Mouse (Mus musculus) gastrocnemius, adult 2 months (tissue): ENCODE results near the gene Fancf. TPM values are rescaled to one million over a fixed set of nuclear protein-coding genes. Genes with fewer than 3 reads are reported as not detected.

ENCODE experiments used
- DNase-seq: peaks from one replicate; pipeline ENCODE4 v3.0.0; 2022
- H3K27ac ChIP-seq: fragments of 200-600 bp; 2 replicates; pipeline ENCODE4 v1.8.1; 2022; ENCODE audit warnings: mild to moderate bottlenecking
- H3K4me3 ChIP-seq: fragments of 200-600 bp; 2 replicates; pipeline ENCODE4 v1.8.1; 2022; ENCODE audit warnings: mild to moderate bottlenecking, moderate library complexity
- CTCF ChIP-seq: fragments of 200-600 bp; IDR thresholded peaks from 2 replicates; pipeline ENCODE4 v1.8.1; 2022; ENCODE audit warnings: antibody characterized with exemption, mild to moderate bottlenecking, moderate library complexity
- intact Hi-C: fragments of 180-260 bp; cut with DNase I; formaldehyde crosslinking; loops from one replicate; pipeline ENCODE4 v1.15.1; 2025
- total RNA-seq, 2 experiments: library from RNA; stranded (reverse); gene quantifications; 2 replicates each; pipeline ENCODE4 v1.2.3; 2021

Fancf gene
- total RNA-seq, 2 experiments from 2014 or later, result 1.5 TPM

DNA sequence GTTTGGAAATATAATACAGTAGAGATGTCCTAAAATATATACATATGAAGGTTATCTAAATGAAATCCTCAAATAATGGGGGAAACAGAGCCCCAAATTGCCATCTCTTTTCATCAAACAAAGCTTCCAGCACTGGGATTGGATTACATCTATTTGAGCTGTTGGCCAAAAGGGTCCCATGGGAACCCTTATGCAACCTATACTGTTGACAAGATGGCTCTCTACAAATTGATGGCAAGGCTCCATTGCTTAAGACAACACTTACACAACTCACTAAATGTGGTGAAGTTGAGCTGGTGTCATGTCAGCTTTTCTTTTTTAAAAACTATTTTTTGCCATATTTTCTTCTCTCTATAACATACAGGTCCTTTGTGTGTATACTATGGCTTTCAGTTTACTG is 14.2 kb upstream of the Fancf start:
- DNase-seq, result no peak
- Histone ChIP-seq H3K27ac (no peak overlapping the region), H3K4me3 (no peak overlapping the region)
- TF ChIP-seq CTCF, result no peak
- intact Hi-C loops, result no loop called here

DNA sequence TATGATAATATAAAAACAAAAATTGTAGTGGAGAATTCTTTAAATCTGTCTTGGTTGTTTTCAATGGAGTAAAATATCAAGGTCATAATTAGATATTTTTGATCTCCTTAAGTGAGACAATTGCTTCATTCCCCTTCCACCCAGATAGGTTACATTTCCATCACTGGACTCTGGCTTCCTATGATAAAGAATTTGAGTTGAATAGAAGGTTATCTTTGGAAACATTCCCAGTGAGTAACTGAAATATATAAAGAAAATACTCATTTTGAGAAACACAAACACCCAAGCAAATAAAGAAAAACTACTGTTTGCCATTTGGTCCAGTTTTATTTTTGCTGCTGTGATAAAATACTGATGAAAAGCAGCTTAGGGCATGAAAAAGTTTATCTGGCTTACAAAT is 10.5 kb upstream of the Fancf start:
- no peak overlapping the region for H3K4me3 ChIP-seq
- intact Hi-C loops, result no loop called here
- no peak overlapping the region for H3K27ac ChIP-seq
- no peak for TF ChIP-seq CTCF
- no peak for DNase-seq

DNA sequence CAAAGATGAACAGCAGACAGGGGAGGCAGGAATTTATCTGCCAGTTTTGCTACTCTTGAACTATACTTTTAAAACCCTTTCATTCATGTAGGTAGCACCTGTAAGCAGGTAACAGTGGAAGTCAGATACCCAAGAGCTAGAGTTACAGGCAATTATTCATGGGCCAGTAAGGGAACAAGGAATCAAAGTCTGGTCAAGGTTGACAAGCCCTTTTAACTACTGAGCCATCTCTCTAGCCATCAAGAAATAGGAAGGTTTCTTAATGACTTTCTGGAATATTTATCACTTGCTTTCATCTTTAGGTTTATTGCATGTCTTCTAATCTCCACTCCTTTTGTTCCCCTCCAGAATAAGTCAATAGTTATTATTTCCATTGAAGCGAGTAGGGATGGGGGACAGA is 10.0 kb upstream of the Fancf start:
- H3K4me3 ChIP-seq, result no peak overlapping the region
- TF ChIP-seq CTCF, result no peak
- no peak overlapping the region for H3K27ac ChIP-seq
- no peak for DNase-seq
- intact Hi-C loops, result no loop called here

DNA sequence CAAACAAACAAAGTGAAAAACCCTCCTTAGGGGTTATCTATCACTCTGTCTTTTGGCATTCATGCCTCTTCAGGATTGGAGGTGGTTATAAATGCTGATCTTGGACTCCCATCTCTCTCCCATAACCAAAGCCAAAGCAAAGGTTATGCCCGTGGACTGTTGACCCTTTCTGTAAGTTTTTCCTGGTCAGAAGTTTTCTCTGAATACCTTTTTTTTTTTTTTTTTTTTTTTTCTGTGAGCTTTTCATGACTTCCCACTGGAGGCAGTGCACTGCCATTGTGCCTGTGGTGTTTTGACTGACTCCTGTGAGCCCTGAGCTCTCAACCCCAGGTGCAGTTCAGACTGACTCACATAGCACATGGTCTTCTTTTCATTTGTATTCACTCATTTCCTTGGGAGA is 5.9 kb upstream of the Fancf start:
- H3K27ac ChIP-seq, result no peak overlapping the region
- intact Hi-C loops, result no loop called here
- TF ChIP-seq CTCF, result no peak
- DNase-seq, result no peak
- no peak overlapping the region for H3K4me3 ChIP-seq

DNA sequence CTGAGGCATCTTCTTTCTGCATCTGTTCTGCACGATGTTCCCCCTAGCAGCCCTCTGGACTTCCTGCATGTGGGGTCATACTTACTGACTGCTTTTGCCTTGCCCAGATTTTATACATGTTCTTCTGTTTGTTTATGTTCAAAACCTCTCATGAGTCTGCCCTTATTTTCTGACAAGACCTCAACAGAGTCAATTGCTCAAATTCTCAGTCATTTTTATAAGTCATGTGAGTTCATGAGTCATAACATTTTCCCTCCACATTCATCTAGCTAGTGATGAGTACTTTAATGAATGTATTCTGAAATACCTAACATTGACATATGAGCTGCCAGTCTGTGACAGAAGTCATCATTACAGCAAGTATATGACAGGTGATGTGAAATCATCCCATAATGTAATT is 3.3 kb upstream of the Fancf start:
- intact Hi-C loops, result no loop called here
- TF ChIP-seq CTCF, result no peak
- no peak for DNase-seq
- no peak overlapping the region for H3K4me3 ChIP-seq
- no peak overlapping the region for H3K27ac ChIP-seq

DNA sequence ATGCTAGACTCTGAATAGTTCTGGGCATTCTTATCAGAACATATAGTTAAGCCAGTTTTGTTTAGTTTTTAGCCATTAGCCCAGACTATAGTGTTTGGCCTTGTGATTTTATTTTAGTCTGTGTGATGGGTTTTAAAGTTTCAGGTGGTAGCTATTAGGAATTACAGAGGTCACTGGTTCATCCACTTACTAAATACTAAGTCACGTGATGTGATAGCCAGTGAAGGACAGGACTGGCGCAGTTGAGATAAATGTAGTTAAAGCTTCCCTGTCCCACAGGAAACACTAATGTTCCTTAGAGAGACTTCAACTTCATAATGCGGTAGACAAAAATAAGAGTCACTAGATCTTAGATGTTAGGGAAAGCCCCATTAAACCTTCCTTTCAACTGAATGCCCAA is 775 bp upstream of the Fancf start:
- no peak for DNase-seq
- TF ChIP-seq CTCF, result no peak
- Histone ChIP-seq H3K4me3 (peak overlapping the region; percentile 95), H3K27ac (no peak overlapping the region)
- intact Hi-C loops, result no loop called here

DNA sequence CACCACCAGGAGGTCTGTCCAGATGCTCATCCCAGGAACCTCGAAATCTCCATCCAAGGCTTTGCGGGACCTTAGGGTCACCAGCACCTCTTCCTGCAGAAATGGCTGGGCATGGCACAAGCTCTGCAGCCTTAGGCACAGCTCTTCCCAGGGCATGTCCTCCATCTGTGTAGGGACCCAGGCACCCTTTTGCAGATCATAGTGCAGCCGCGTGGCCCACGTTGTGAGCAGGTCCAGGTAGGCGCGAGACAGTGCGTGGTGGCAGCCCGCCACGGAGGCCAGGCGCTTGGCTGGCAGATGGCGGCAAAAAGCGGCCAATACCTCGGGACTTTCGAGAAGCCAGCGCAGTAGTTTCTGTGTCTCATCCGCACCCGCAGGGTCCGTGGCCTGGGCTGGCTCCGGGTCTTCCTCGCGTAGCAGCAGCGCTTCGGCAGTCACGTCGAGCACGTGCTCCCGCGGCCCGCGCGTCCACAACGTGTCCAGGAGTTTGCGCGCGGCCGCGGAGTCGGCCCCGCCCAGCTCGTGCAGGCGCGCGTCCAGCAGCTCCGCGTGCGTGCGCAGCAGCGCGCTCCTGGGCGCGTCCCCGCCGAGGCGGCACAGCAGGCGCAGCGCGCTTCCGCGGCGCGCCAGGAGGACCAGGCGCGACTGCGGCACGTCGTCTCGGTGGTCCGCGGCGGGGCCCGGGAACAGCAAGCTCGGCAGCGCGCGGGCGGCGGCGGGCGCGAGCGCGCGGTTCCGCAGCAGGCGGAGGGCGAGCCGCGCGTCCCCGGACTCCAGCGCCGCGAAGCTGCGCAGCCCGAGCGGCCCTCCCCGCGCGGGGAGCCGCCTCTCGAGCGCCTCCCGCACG is 594 bp downstream of the Fancf start, which contains the start of gene Gas2:
Gene Gas2, plus strand, starts transcription at position 766 of the 847 bp plus-strand sequence.
- DNase-seq, result peak; percentile 93
- Histone ChIP-seq H3K4me3 (peak within 1 kb of the TSS; percentile 95), H3K27ac (peak within 1 kb of the TSS; percentile 97)
- intact Hi-C loops, result no loop called here
- TF ChIP-seq CTCF, result no peak

DNA sequence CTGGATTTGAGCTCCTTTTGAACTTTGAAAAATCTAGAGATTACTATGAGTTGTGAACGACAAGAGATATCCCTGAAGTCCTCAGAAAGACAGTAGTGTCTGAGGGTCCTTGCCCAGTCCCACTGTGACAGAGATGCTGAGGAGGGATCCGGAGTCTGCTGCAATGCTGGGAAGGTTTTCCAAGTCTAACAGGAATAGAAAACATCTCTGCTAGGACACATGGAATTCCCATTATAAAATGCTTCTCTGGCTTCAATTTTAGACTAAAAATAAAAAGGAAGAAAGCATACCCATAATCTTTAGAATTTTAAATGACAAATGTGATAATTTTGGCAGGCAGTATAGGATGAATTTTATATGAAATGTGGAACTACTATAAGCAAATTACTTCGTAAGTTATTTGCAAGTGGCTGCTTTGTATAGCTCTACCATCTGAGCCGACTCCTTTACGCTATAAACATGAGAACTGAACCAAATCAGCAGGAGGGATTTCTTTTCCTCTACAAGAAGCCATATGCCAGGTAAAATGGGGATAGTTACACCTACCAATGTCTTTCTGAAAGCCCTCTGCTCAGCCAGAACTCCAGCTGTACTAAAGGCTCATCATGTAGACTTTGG is 10.1 kb downstream of the Fancf start:
- no peak for DNase-seq
- H3K27ac ChIP-seq, result no peak overlapping the region
- no peak for TF ChIP-seq CTCF
- intact Hi-C loops, result no loop called here
- no peak overlapping the region for H3K4me3 ChIP-seq

DNA sequence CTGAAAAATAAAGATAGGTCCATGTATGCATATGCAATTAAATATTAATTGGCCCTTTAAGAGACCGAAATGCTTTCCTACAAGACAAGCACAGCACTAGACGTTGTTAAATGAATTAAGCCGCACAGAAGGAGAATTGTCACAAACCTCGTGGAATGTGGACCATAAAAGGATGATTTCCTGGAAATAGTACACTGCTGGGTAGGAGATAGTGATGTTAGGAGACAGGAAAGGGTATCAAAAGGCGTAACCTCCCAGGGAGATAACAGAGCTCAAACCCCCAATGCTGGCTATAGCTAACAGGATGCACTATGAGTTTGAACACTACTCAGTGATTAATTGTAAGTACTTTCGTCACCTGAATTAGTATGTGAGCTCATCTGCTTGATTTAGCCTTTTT is 11.2 kb downstream of the Fancf start:
- TF ChIP-seq CTCF, result no peak
- no peak for DNase-seq
- intact Hi-C loops, result no loop called here
- H3K4me3 ChIP-seq, result no peak overlapping the region
- no peak overlapping the region for H3K27ac ChIP-seq

DNA sequence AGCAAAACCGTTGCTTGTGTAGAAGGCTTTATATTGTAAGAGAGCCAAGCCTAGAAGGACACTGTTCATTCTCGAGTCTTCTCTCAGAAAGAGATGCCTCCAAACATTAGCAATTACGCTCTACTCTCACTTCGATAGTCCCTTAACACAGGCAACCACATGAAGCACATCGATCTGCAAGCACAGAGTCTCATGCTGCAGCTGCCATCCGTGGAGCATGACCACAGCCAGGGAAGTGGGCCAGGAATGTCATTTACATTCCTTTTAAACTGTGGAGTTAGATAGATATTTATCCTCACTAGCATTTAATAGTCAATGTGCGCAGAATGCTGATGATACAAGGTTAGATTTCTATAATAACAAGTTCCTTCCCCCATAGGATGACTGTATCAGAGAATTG is 21.6 kb downstream of the Fancf start:
- no peak for DNase-seq
- no peak overlapping the region for H3K4me3 ChIP-seq
- TF ChIP-seq CTCF, result no peak
- no peak overlapping the region for H3K27ac ChIP-seq
- intact Hi-C loops, result no loop called here

DNA sequence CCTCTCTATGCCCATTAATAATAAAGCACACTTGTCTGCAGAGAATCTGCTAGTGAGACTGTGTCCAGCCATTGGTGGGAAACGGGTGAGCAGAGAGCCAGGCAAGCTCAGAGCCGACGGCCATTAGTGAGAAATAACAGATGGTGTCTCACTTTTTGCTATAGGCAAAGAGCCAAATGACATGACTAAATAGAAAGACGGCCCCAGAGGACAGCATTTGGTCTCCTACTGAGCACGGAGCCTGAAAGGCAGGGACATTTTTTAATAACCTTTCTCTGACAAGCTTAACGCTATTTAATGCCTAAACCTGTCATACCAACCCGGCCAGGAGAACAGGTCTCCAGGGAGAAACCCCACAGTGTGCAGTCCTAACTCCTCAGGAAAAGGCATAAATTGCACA is 30.1 kb downstream of the Fancf start:
- intact Hi-C loops, result no loop called here
- DNase-seq, result no peak

DNA sequence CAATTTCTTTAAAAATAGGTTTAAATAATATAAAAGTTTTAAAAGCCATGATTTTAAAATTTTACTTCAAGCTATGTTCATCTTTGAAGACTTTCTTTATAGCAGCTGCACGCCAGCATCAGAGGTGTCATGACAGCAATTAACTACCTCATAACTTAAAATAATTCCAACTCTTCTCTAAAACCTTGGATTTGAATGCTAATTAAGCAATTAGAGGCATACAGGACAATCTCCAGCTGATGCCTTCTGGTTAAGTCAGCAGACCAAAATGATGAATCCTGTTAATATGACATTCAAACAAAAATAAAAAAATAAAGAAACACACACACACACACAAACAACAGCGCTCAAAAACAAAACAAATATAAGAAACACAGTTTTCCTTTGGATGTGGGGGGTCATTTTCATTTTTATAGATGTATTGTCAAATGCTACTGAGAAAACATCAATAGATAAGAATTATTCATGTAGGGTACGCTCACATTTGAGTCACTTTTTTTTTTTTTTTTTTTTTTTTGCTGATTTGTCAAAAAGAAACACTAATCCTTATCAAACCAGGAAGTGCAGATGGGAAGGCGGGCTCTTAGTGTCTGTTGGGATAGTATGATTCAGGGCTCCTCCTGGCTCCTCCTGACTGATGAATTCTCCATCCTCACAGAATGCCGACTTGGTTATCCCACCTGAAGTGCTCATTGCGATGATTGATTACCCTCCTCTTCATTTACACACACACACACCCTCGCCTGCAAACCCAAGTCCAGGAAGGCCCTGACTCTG is 38.3 kb downstream of the Fancf start:
- intact Hi-C loops, result no loop called here
- no peak for DNase-seq
- TF ChIP-seq CTCF, result no peak
- Histone ChIP-seq H3K4me3 (no peak overlapping the region), H3K27ac (no peak overlapping the region)

More for the DNA sequence above, 30.1 kb downstream of the Fancf start:
- Histone ChIP-seq H3K4me3 (peak overlapping the region; percentile 46), H3K27ac (no peak overlapping the region)
- TF ChIP-seq CTCF, result no peak

DNA sequence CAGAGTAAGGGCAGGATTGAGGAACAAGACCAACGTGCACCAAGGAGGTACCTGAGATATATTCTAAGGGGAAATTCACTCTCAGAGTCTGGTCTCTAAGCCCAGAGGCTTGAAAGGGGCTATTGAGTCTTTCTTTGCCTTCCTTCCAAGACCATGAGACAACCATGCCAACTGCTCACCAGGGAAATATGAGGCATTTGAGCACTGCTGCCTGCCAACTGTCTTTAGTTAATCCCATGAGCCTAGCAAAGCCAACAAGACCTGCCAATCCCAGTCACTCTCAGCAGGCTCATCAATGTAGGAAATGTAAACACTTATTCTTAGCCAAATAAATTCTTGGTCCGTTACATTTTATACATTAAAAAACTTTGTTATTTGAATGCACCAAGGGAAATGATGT is 40.6 kb downstream of the Fancf start:
- no peak overlapping the region for H3K4me3 ChIP-seq
- no peak for DNase-seq
- TF ChIP-seq CTCF, result no peak
- no peak overlapping the region for H3K27ac ChIP-seq
- intact Hi-C loops, result no loop called here
